Mouse (Mus musculus): ENCODE results near the gene Ppp1r9b.
A peak's percentile ranks its signal among the peaks of the same experiment; 100 is the strongest.

The Ppp1r9b gene

DNA sequence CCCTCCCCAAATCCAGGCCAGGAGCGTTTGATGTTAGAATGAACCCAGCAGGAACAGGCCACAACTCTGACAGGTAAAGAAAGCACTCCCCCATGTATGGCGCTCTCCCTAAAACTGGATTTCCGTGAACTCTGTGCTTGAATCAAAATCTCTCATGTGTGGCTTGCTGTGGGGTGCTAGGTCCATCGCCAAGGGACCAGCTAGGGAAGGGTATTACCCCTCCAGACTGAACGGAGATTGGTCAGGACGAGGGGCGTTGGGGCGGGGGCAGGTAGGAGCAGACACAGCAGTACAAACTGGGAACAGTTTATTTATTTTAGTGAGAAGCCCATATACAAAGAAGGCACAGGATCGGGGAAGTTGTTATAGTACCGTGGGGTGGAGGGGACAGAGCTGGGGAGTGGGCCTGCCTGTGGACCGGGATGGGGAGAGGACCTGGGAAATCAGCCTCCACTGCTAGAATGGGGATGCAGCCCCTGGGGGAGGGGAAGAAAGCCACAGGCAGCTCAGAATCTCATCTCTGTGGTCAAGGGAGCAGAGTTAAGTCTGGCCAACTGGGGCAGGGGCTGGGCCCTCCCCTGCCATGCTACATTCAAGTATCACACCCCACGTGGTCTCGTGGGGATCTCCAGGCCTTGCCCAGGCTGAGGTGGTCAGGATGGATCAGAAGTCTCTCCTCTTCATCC lies 53.5 kb downstream of the Ppp1r9b start:
- DNase-seq (ENCODE audit: low read depth, low spot score): no peak

- peak; percentile 80 for DNase-seq (ENCODE audit: low read depth, low spot score)
Observed at GRCm38 (mm10) chr11:95046980-95047680, 56.3 kb downstream of the Ppp1r9b start.

- no peak for DNase-seq (ENCODE audit: low read depth, low spot score)
Observed at GRCm38 (mm10) chr11:95053062-95053461, 62.2 kb downstream of the Ppp1r9b start.
